13 mouse cellular contexts compared by ENCODE assay signal in genomic region chr2:149472411-149472810, GRCm38 (mm10).
"Had no signal": no experiment of that assay in that cellular context is flagged by ENCODE, and none has a peak within 500 bp of the region (broad histone marks: within the 10 kb centered on the region; RNA-seq: fewer than 3 reads in every experiment).

No protein-coding gene starts in this region.

- DNase-seq: gastrocnemius, postnatal 14 days; gastrocnemius, postnatal 36 days; heart, adult 18-20 months; heart, postnatal 10 days; heart, postnatal 4 days; kidney, adult 11 months; kidney, adult 2 months; kidney, adult 9 months; kidney, postnatal 14 days; kidney, postnatal 36 days; layer of hippocampus, adult 9-11 months; liver; liver, embryonic 13.5 days had no signal
